Mouse (Mus musculus): ENCODE data around the gene Klk1b5.
"Not testable (repeated sequence)": the region's sequence is repeated elsewhere in the genome, so short reads cannot be mapped to it uniquely, and the experiment has no call there.

Klk1b5 gene

GRCm38 (mm10) chr7:44215645-44216044, at the start of gene Klk1b5:
Klk1b5 (plus strand) TSS chr7:44215945.
- no peak for DNase-seq (ENCODE audit: low spot score)

DNA sequence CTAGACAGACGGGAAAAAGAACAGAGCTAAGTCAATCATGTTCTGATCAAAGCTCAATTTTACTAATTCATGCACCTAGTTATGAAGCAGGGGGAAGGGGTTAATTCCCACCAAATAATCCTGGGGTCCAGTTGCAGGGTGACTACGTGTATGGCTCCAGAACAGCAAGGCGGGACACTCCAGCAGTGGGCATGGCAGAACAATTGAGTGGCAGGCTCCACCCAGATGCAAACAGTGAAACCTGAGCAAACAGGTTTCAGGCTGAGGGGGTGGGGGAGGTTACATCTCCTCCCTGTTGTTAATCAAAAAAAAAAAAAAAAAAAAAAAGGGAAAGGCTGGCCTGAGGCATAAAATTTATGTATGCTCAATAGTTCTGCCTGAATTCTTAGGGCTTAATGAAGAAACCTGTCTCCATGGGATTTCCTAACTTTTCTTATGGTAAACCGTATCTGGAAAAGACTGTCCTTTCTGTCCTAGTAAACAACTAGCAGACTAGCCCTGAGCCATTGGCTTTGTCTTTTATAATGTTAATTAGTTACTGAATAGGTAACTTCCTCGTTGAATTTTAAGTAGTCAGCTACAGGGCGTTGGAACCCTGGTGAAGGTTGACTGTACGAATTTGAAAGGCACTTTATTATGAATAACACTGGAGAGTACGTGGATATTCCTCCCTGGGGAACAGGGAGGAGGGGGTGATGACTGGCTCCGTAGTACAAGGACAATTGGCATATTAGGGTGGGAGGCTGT, 36.3 kb upstream of the Klk1b5 start:
- no peak for DNase-seq (ENCODE audit: low spot score)

DNA sequence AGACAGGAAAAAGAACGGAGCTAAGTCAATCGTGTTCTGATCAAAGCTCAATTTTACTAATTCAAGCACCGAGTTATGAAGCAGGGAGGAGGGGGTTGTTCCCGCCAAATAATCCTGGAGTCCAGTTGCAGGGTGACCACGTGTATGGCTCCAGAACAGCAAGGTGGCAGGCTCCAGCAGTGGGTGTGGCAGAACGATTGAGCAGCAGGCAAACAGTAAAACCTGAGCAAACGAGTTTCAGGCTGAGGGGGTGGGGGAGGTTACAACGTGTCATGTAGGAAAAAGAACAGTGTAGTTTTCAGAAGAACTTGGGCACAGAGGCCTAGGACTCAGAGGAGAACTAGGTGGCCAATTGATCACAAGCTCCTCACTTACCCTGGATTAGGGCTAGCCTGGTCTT, 29.2 kb upstream of the Klk1b5 start:
- DNase-seq (ENCODE audit: low spot score), result not testable (repeated sequence)

DNA sequence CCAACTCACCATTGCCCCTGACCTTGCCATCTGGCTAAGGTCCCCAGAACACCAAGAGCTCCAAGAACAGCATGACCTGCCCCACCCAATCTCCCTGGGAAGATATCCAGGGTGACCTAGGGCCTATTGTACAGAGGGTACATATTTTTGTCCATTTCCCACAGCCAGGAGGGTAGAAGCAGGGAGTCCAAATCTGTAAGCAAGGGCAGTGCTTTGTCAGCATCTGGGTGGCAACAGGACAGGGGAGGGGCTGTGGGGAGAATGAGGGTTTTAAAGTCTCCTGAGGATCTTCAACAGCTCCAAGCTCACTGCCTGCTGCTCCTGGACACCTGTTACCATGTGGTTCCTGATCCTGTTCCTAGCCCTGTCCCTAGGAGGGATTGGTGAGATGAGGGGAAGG, 27.8 kb upstream of the Klk1b5 start, which contains the start of gene Klk1b24:
TSS of gene Klk1b24 (plus strand) at position 301 of the 400 bp plus-strand sequence.
- DNase-seq (ENCODE audit: low spot score), result not testable (repeated sequence)

DNA sequence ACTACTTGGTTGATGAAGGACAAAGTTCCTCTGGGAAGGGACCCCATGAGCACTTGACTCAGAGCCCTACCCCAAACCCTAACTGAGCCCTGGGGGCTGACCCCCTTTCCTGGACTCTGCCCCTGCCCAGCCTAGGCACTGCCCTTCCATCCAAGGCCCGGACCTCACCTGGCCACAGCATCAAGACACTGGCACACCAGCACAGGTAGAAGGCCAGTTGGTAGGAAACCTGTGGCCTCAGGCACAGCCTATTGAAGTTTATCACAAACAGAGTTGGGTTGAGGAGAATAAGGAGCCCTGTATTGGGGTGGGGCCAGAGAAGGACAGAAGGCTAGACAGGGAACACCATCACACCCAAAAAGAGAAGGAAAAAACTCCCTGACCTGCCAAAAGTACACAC, 22.3 kb upstream of the Klk1b5 start:
- not testable (repeated sequence) for DNase-seq (ENCODE audit: low spot score)

DNA sequence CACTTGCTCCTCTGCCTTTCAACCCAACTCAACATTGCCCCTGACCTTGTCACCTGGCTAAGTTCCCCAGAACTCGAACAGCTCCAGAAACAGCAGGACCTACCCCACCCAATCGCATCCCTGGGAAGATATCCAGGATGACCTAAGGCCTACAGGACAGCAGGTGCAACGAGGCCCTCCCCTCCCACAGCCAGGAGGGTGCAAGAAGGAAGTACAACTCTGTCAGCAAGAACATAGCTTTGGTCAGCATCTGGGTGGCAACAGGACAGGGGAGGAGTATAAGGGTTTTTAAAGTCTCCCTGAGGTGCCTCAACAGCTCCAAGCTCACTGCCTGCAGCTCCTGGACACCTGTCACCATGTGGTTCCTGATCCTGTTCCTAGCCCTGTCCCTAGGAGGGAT, 17.9 kb upstream of the Klk1b5 start, which contains the start of gene Klk1b3:
TSS of gene Klk1b3 (plus strand) at position 301 of the 400 bp plus-strand sequence.
- no peak for DNase-seq (ENCODE audit: low spot score)

GRCm38 (mm10) chr7:44207135-44207534, 8.6 kb upstream of the Klk1b5 start, which contains the start of gene Klk1b4:
Klk1b4 (plus strand) TSS chr7:44207435.
- DNase-seq (ENCODE audit: low spot score), result not testable (repeated sequence)

DNA sequence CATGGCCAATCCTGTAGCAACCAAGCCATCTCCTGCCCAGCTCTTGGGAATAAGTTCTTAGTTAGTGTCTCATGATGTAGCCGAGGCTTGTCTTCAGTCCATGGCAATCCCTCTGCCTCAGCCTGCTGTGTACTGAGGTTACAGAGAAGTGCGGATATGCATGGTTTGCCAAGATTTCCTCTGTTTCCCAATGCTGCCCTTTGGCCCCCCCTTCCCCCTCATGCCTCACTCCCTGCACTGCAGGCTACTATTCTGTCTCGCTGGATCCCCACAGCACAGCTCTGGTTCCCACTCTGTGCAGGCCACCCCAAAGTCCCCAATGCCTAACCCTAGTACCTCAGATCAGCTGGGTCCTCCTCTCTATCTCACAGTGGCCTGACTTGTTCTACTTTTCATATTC, 7.4 kb upstream of the Klk1b5 start:
- no peak for DNase-seq (ENCODE audit: low spot score)

DNA sequence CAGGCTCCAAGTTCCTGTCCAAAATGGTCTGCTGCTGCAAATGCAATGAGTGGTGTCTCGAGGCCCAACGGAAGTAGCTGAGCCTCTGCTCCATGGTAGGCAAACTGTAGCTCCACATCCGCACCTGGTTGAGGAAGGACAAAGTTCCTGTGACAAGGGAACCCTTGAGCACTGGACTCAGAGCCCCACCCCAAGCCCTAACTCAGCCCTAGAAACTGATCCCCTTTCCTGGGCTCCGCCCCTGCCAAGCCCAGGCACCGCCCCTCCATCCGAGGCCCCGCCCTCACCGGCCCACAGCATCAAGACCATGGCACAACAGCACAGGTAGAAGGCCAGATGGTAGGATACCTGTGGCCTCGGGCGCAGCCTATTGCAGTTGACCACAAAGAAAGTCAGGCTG, 5.9 kb downstream of the Klk1b5 start:
- not testable (repeated sequence) for DNase-seq (ENCODE audit: low spot score)

DNA sequence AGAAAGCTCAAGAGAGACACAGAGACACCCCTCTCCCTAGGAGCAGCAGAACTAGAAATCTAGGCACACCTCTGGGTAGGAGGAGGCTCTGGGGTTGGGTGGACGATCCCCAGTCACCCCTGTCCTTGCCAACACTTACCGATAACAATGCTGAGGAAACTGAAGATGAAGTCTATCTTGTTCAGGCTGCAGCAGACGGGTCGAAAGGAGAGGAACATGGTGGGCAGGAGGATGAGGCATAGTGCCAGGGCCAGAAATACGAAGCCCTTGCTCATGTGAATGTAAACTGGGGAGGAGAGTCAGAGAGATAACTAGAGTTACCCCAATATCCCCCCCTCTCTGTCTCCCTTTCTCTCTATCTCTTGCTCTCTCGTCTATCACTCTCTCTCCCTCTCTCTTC, 6.6 kb downstream of the Klk1b5 start:
- not testable (repeated sequence) for DNase-seq (ENCODE audit: low spot score)

GRCm38 (mm10) chr7:44225076-44225475, 9.3 kb downstream of the Klk1b5 start, which contains the start of gene Klk1:
Klk1 (plus strand) TSS chr7:44225360.
- DNase-seq (ENCODE audit: low spot score), result no peak

DNA sequence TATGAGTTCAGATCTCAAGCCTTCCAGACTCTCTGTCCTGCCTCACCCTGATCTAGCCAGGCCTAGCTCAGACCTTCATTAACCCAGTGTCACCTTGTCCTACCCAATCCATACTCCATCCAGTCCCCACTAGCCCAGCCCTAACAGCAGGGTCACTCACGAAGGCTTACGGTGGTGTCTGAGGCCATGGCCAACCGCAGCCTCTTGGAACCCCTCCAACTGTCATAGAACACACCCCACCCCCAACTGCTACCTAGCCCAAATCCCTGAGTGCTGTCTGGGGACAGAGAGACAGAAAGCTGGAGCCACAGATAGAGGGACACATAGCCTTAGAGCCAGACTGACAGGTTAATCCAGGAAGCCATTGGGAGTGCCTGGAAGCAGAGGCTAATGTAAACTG, 20.2 kb downstream of the Klk1b5 start, which contains the start of gene Gm36864:
TSS of gene Gm36864 (plus strand) at position 269 of the 400 bp plus-strand sequence.
- DNase-seq (ENCODE audit: low spot score), result no peak

- no peak for DNase-seq (ENCODE audit: low spot score)
These were observed 24.2 kb downstream of the Klk1b5 start for GRCm38 (mm10) chr7:44239913-44240312.

DNA sequence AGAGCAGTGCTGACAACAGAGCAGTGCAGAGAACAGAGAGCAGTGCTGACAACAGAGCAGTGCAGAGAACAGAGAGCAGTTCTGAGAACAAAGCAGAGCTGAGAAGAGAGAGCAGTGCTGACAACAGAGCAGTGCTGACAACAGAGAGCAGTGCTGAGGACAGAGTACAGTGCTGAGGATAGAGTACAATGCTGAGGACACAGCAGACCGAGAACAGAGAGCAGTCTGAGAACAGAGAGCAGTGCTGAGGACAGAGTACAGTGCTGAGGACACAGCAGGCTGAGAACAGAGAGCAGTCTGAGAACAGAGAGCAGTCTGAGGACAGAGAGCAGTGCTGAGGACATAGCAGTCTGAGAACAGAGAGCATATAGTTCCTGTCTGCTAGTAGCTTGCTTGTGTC, 25.0 kb downstream of the Klk1b5 start:
- no peak for DNase-seq (ENCODE audit: low spot score)

- DNase-seq (ENCODE audit: low spot score), result no peak
These were observed 25.4 kb downstream of the Klk1b5 start for GRCm38 (mm10) chr7:44241163-44241562.

GRCm38 (mm10) chr7:44244080-44244479, 28.3 kb downstream of the Klk1b5 start:
- DNase-seq (ENCODE audit: low spot score), result no peak

DNA sequence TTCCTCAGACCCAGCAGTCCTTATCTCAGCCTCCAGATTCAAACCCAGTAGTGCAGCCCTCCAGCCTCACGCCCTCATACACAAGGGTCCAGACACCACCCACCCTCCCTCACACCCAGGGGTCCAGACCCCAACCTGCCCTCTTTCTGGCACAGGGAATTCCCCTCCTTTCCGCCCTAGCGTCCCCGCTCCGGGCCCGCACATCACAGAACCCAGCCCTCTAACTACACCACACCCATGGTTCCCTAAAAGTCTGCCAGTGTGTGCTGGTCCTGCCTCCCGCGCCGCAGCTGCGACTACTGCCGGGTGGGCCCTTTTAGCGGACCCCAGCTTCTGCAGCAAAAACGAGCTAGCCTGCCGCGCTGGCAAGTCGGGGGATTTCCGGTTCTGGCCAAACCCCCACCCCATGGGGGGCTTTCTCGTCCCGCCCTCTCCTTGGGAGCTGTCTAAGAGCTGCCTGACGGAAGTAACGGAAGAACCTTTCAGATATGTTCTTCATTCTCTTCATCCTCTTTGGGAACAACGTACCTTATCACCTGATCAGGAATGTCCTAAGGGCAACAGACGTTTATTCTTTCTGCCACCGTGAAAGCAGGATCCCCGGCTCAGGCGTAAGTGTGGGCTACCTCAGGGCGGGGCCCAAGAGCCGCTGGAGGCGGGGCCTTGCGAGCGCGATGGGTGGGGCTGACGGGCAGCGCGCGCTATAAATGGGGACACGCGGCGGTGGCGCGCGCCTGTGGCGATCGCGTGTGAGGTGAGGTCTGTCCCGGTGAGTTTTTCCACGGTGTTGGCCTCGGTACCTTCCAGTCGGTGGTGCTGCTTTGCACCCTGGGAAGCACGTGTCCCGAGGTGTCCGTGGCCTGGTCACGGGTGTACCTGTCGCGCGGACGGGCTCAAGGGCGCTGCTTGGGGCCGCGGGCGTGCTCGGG, 30.6 kb downstream of the Klk1b5 start, which contains the start of the genes 1700028J19Rik and 2410002F23Rik:
TSS of gene 1700028J19Rik (minus strand) at position 641 of the 929 bp plus-strand sequence.
TSS of gene 2410002F23Rik (plus strand) at position 668 of the 929 bp plus-strand sequence.
- DNase-seq (ENCODE audit: low spot score), result peak; percentile 90

GRCm38 (mm10) chr7:44246984-44247470, 31.3 kb downstream of the Klk1b5 start:
- peak; percentile 62 for DNase-seq (ENCODE audit: low spot score)

GRCm38 (mm10) chr7:44247971-44248370, 32.2 kb downstream of the Klk1b5 start:
- DNase-seq (ENCODE audit: low spot score), result no peak

DNA sequence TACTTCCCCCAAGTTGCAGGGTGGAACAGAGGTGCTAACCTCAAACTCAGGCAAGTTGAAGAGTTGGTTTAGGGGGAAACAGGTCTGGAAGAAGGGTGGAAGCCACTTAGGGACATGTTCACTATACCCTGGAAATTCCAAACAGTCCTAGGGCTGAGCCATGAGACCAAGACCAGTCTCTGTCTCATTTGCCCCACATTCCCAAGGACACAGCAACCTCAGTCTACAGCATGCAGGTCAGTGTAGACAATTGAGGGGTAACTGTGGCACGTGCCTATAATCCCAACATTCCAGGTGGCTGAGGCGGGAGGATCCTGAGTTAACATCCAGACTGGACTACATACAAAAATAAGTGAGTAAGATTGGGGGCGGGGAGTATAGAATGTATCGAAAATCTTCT, 33.5 kb downstream of the Klk1b5 start:
- DNase-seq (ENCODE audit: low spot score), result no peak

DNA sequence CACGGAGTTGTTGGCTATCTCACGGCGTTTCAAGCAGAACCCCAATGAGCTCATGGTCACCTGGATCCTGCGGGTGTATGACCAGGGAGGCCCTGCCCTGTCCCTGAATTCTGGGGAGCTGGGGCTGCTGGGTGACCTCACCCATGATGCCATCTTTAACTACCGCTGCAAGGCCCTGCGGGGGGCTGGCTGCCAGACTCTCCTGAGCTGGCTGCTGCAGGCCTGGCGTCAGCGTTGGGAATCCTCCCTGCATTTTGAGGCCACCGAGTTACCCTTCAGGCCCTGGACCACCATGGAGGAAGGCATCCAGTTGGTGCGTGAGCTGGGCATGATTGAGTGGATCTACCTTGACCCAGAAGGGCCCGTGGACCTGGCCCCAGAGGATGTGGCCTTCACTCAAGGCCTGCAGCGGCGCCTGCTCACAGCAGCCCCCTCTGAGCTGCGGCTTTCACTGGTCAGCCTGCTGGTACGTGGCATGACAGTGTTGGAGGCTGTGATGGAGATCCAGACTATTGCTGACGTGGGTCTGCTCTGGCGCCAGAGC, 35.1 kb downstream of the Klk1b5 start:
- DNase-seq (ENCODE audit: low spot score), result not testable (repeated sequence)

All from MN1 (cell line).